Mouse (Mus musculus) ES-Bruce4 (cell line): ENCODE measurements around the gene Satb2.

Source experiments
- CTCF ChIP-seq: IDR thresholded peaks from one replicate; pipeline ENCODE4 v1.8.1; 2011; ENCODE audit warnings: low read depth, low read length
- EP300 ChIP-seq: IDR thresholded peaks from 2 replicates; pipeline ENCODE4 v1.6.1; 2011; ENCODE audit warnings: low read depth, low read length; ENCODE audit not compliant: insufficient read depth
- POLR2A ChIP-seq: IDR thresholded peaks from one replicate; pipeline ENCODE4 v1.8.1; 2011; ENCODE audit warnings: low read length; ENCODE audit not compliant: insufficient read depth

DNA sequence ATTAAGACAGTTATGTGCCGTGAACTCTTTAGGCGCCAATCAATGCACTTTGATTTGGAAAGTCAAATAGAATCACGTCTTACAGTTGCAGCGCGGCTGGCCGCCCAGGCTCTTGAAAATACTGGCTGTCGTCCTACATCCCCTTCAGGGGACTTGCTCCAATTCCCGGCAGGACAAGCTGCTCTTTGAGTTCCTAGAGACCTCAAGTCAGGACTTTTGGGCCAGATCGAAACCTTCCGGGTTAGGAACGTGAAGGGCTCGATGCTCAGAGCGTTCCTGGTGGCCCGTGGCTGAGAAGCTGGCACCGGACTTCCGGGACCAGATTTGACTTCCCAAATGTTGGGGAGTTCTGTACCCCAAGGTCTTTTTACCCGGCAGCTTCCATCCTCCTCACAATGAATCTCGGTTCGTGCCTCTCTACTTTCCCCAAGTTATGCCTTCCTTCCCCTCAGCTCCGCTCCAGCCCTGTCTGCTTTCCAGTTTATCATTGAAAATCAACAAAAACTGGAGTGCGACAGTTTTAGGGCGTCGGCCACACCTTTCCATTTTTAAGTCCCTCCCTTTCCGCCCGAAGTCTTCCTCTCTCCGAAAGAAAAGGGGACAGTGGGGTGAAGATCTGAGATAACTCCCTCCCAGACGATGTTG is 2.3 kb upstream of the Satb2 start:
- TF ChIP-seq CTCF = no peak
- TF ChIP-seq POLR2A = no peak
- TF ChIP-seq EP300 = no peak
